Mouse (Mus musculus) frontal cortex, adult 2 months (tissue): Measurements from ENCODE around the gene Trip4. TPM values are rescaled to one million over a fixed set of nuclear protein-coding genes. Genes with fewer than 3 reads are reported as not detected.
"Not testable (repeated sequence)": the region's sequence is repeated elsewhere in the genome, so short reads cannot be mapped to it uniquely, and the experiment has no call there.

Experiments used
- DNase-seq, 2 experiments: peaks; one replicate each; pipeline ENCODE4 v3.0.0; 2022; ENCODE audit warnings: low spot score in 1 of 2; ENCODE audit errors: extremely low spot score in 1 of 2
- polyA plus RNA-seq: library from polyadenylated mRNA; depleted of rRNA; stranded (reverse); fragments of >200 nt; gene quantifications from 2 replicates; pipeline ENCODE4 v1.2.3, GENCODE M21; 2012; rRNA removed

Gene Trip4
- polyA plus RNA-seq, 1 experiment = 25.8 TPM

GRCm38 (mm10) chr9:65799770-65800169 lies 108.8 kb downstream of the Trip4 start:
- DNase-seq = no peak

GRCm38 (mm10) chr9:65795651-65796050 lies 112.9 kb downstream of the Trip4 start:
- DNase-seq = peak in 1 of 2 experiments; percentile 31

GRCm38 (mm10) chr9:65794313-65794712 lies 114.3 kb downstream of the Trip4 start:
- no peak for DNase-seq

- no peak for DNase-seq
Measured at GRCm38 (mm10) chr9:65793506-65793905, 115.1 kb downstream of the Trip4 start.

GRCm38 (mm10) chr9:65793086-65793485 lies 115.5 kb downstream of the Trip4 start:
- no peak for DNase-seq

GRCm38 (mm10) chr9:65791846-65792245 lies 116.7 kb downstream of the Trip4 start:
- DNase-seq = no peak

- no peak for DNase-seq
Measured at GRCm38 (mm10) chr9:65791106-65791505, 117.5 kb downstream of the Trip4 start.

GRCm38 (mm10) chr9:65789788-65790187 lies 118.8 kb downstream of the Trip4 start:
- DNase-seq = no peak

GRCm38 (mm10) chr9:65788556-65788955 lies 120.0 kb downstream of the Trip4 start:
- DNase-seq = no peak

GRCm38 (mm10) chr9:65787829-65788344 lies 120.7 kb downstream of the Trip4 start:
- no peak for DNase-seq

- DNase-seq = no peak
Measured at GRCm38 (mm10) chr9:65786885-65787787, 121.5 kb downstream of the Trip4 start.

GRCm38 (mm10) chr9:65785772-65786368 lies 122.7 kb downstream of the Trip4 start:
- DNase-seq = no peak

GRCm38 (mm10) chr9:65779619-65780018 lies 129.0 kb downstream of the Trip4 start:
- not testable (repeated sequence) for DNase-seq

Other genes with a start within 250 kb of the Trip4 start
- 220 and 229 TPM in 2 replicates for gene Oaz2, start 240.8 kb downstream of the Trip4 start, polyA plus RNA-seq
- 19.2 and 19.7 TPM in 2 replicates for gene Zfp609, start 81.2 kb downstream of the Trip4 start, polyA plus RNA-seq
- gene Pclaf, start 18.6 kb downstream of the Trip4 start, polyA plus RNA-seq = 0.57 and 0.96 TPM in 2 replicates
- 20.3 and 22.4 TPM in 2 replicates for gene Csnk1g1, start 130 bp upstream of the Trip4 start, polyA plus RNA-seq
- gene Ppib, start 151.4 kb upstream of the Trip4 start, polyA plus RNA-seq = 239 and 279 TPM in 2 replicates
- gene Snx22, start 160.9 kb upstream of the Trip4 start, polyA plus RNA-seq = 6.2 TPM in 2 replicates
- gene Snx1, start 217.8 kb upstream of the Trip4 start, polyA plus RNA-seq = 89.1 and 93.5 TPM in 2 replicates
- gene Ciao2a, start 217.8 kb upstream of the Trip4 start, polyA plus RNA-seq = 29.4 and 31.7 TPM in 2 replicates
- gene Dapk2, start 249.4 kb upstream of the Trip4 start, polyA plus RNA-seq = 2.1 and 3.8 TPM in 2 replicates